In the genomic region with DNA sequence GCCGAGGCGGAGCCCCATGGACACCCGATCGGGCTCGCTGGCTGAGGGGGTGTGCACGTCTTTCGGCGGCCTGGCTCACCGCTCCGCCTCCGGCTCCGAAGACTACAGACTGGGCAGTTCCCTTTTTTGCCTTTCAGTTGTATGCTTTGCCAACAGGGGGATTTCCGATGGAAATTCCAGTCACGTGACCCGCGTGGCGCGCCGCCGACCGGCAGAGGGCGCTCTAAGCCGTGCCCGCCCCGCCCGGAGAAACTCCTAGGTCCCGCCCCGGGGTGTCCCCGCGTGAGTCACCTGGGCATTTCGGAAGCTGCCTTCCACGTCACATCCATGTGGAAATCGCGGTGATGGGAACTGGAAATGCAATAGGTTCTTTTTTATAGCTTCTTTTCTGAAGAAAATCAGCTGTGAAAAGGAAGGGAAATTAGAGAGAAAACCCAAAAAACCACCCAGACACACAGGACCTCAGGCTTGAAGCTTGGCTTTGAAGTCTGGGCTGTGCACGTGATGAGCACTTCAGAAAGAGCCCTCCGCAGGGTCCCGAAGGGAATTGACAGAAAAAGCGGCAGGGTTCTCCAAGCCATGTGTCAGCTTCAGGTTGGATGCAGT, we compare ENCODE assay signal across 1 mouse cellular context.
TF ChIP-seq lines count a peak whose summit lies in the region.

A gene (minus strand): TSS at position 401 of the 606 bp plus-strand sequence.

TF ChIP-seq in MEL, 35 proteins besides CTCF, POLR2A, EP300 and RAD21 (continued from another document):
- TF ChIP-seq UBTF (IDR thresholded peaks at IDR 0.05; ENCODE audit: borderline replicate concordance, insufficient read depth, low read depth, low read length) (0 out of 2 replicates have a peak, but pooled peaks have one; percentile 47), MAX (IDR thresholded peaks at IDR 0.05; ENCODE audit: low read length) (peak; percentile 97), RCOR1 (IDR thresholded peaks at IDR 0.05; ENCODE audit: low read depth, low read length) (peak; percentile 36; the same call in 1 of the 2 replicates), TCF12 (IDR thresholded peaks at IDR 0.05; ENCODE audit: low read depth, low read length) (peak; percentile 56; the same call in 1 of the 2 replicates), ZNF384 (IDR thresholded peaks at IDR 0.05; ENCODE audit: low read depth, low read length) (no peak)
TF ChIP-seq in MEL: peak in this region for 20.
